Mouse (Mus musculus): Measurements from ENCODE around the gene Hmmr.

DNA sequence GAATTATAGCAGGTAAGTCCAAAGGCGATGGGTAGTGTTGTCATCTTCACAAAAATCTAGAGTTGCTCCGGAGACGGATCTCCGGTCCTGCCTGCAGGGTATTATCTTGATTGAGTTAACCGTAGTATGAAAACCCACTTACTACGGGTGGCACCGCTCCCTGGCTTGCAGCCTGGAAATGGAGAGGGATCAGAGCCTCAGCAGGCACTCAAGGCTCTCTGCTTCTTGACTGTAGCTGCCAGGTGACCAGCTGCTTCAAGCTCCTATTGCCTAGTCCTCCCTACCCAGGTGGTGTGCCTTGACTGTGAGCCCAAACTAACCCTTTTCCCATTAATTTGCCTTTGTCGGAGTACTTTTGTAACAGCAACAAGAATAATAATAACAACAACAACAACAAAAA is 26.7 kb upstream of the Hmmr start:
- no peak for TF ChIP-seq FLI1 (IDR thresholded peaks at IDR 0.05; ENCODE audit: low read length)
- no peak for TF ChIP-seq GATA1 (IDR thresholded peaks at IDR 0.05; ENCODE audit: borderline replicate concordance, low read length)

Data from megakaryocyte, embryonic 14.5 days (primary cell).